In the genomic region with DNA sequence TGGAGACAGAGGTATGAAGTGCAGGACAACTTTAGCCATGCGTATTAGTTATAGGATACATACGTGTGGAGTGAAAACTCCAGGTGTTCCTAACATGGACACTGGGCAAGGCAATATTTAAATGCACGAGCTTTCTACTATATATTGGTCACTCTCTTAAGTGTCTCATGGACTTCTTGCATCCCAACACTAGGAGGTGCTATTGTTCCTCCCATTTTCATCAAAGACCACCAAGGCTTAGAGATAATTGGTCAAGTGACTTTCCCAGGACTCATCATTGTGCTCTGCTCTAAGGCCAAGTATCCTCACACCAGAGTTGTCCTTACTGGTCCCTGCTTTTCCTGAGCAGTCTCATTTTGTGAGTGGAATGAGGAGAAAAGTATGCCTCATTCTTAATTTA, we compare ENCODE assay signal across 14 mouse cellular contexts. TPM values are rescaled to one million over a fixed set of nuclear protein-coding genes. Genes with fewer than 3 reads are reported as not detected.
DNase-seq lines count a peak whose midpoint lies in the region; ATAC-seq and TF ChIP-seq lines count a peak whose summit lies in the region.
"Had no signal": no experiment of that assay in that cellular context is flagged by ENCODE, and none has a peak within 500 bp of the region (broad histone marks: within the 10 kb centered on the region; RNA-seq: fewer than 3 reads in every experiment).

No protein-coding gene starts in this region.

- H3K9ac ChIP-seq in heart, adult 2 months (ENCODE audit: low read depth, low read length): no peak overlapping the region
- H3K9ac ChIP-seq in heart, embryonic 12.5 days: no peak overlapping the region
- H3K9ac ChIP-seq in midbrain, embryonic 14.5 days (replicated peaks; ENCODE audit: low read length): no peak overlapping the region
- H3K9ac ChIP-seq in midbrain, embryonic 16.5 days (ENCODE audit: low read depth, low read length): no peak overlapping the region
- H3K9ac ChIP-seq: embryonic facial prominence, embryonic 12.5 days; hindbrain, embryonic 13.5 days; kidney, embryonic 15.5 days had no signal

- H3K27me3 ChIP-seq in heart, adult 2 months (ENCODE audit: control insufficient read depth, insufficient read depth, low read length): no peaks in the 10 kb centered on the region
- no peaks in the 10 kb centered on the region for H3K27me3 ChIP-seq in heart, embryonic 12.5 days (replicated peaks)
- H3K27me3 ChIP-seq in midbrain, embryonic 14.5 days (ENCODE audit: control insufficient read depth, insufficient read depth, low read length): no peaks in the 10 kb centered on the region
- no peaks in the 10 kb centered on the region for H3K27me3 ChIP-seq in midbrain, embryonic 16.5 days (ENCODE audit: control insufficient read depth, insufficient read depth, low read depth, low read length)
- H3K27me3 ChIP-seq in splenic B cell, adult 2 months (ENCODE audit: control insufficient read depth, insufficient read depth, low read length, poor library complexity, severe bottlenecking): no peaks in the 10 kb centered on the region
- H3K27me3 ChIP-seq: embryonic facial prominence, embryonic 12.5 days; hindbrain, embryonic 13.5 days had no signal

- no peak for TF ChIP-seq POLR2A in heart, adult 2 months (IDR thresholded peaks at IDR 0.05; ENCODE audit: insufficient read depth, low read depth, low read length)
- TF ChIP-seq POLR2A in brain, embryonic 14.5 days (IDR thresholded peaks at IDR 0.05; ENCODE audit: borderline replicate concordance, extremely low read depth, insufficient read depth, insufficient read length, poor library complexity, severe bottlenecking): no peak

- no peaks in the 10 kb centered on the region; the same call in 1 of the 2 replicates for H3K9me3 ChIP-seq in heart, embryonic 12.5 days (replicated peaks)
- H3K9me3 ChIP-seq in midbrain, embryonic 14.5 days (ENCODE audit: control insufficient read depth, low read length): no peaks in the 10 kb centered on the region
- no peaks in the 10 kb centered on the region for H3K9me3 ChIP-seq in midbrain, embryonic 16.5 days (replicated peaks; ENCODE audit: control insufficient read depth, low read length, poor library complexity, severe bottlenecking)
- H3K9me3 ChIP-seq: embryonic facial prominence, embryonic 12.5 days; heart, embryonic 10.5 days; hindbrain, embryonic 13.5 days; kidney, embryonic 15.5 days had no signal

- no peaks in the 10 kb centered on the region for H3K4me1 ChIP-seq in heart, adult 2 months (ENCODE audit: control insufficient read depth, insufficient read depth, low read length)
- H3K4me1 ChIP-seq in heart, embryonic 12.5 days (replicated peaks): no peaks in the 10 kb centered on the region
- no peaks in the 10 kb centered on the region for H3K4me1 ChIP-seq in midbrain, embryonic 14.5 days (ENCODE audit: control insufficient read depth, insufficient read depth, low read length)
- H3K4me1 ChIP-seq in midbrain, embryonic 16.5 days (ENCODE audit: control insufficient read depth, insufficient read depth, low read length): no peaks in the 10 kb centered on the region
- H3K4me1 ChIP-seq: embryonic facial prominence, embryonic 12.5 days; heart, embryonic 10.5 days; hindbrain, embryonic 13.5 days; kidney, embryonic 15.5 days had no signal

- intact Hi-C loops in heart, adult 2 months (cut with DNase I): no loop called here

- H3K4me2 ChIP-seq in heart, embryonic 12.5 days: no peak overlapping the region
- no peak overlapping the region for H3K4me2 ChIP-seq in midbrain, embryonic 14.5 days (ENCODE audit: low read length)
- no peak overlapping the region for H3K4me2 ChIP-seq in midbrain, embryonic 16.5 days (ENCODE audit: low read length)
- H3K4me2 ChIP-seq: embryonic facial prominence, embryonic 12.5 days; hindbrain, embryonic 13.5 days; kidney, embryonic 15.5 days had no signal

- peak; percentile 33 for TF ChIP-seq CTCF in heart, adult 2 months (IDR thresholded peaks at IDR 0.05)
- TF ChIP-seq CTCF in brain, embryonic 14.5 days (IDR thresholded peaks at IDR 0.05; ENCODE audit: borderline replicate concordance, extremely low read depth, insufficient read depth, insufficient read length): no peak; the same call in 1 of the 2 replicates

- H3K36me3 ChIP-seq in heart, adult 2 months (ENCODE audit: control insufficient read depth, insufficient read depth, low read length): no peaks in the 10 kb centered on the region
- no peaks in the 10 kb centered on the region for H3K36me3 ChIP-seq in heart, embryonic 12.5 days
- H3K36me3 ChIP-seq in midbrain, embryonic 14.5 days (ENCODE audit: control insufficient read depth, insufficient read depth, low read length): no peaks in the 10 kb centered on the region
- no peaks in the 10 kb centered on the region for H3K36me3 ChIP-seq in midbrain, embryonic 16.5 days (ENCODE audit: control insufficient read depth, insufficient read depth, low read length)
- H3K36me3 ChIP-seq in splenic B cell, adult 2 months (ENCODE audit: control insufficient read depth, insufficient read depth, low read length, poor library complexity, severe bottlenecking): no peaks in the 10 kb centered on the region
- H3K36me3 ChIP-seq: embryonic facial prominence, embryonic 12.5 days; heart, embryonic 10.5 days; hindbrain, embryonic 13.5 days; kidney, embryonic 15.5 days had no signal

- ATAC-seq in heart, embryonic 12.5 days (ENCODE audit: insufficient number of reproducible peaks, low FRiP score): no peak
- no peak for ATAC-seq in midbrain, embryonic 14.5 days (ENCODE audit: low FRiP score, low TSS enrichment)
- no peak for ATAC-seq in midbrain, embryonic 16.5 days

- WGBS in heart, adult 2 months: 67% methylated on average over 3 of the region's 3 CpGs
- WGBS in heart, embryonic 12.5 days: 66% methylated on average over 3 of the region's 3 CpGs
- WGBS in midbrain, embryonic 14.5 days: 86% methylated on average over 3 of the region's 3 CpGs
- WGBS in midbrain, embryonic 16.5 days: 73% methylated on average over 3 of the region's 3 CpGs

- H3K4me3 ChIP-seq in heart, adult 2 months: no peak overlapping the region
- H3K4me3 ChIP-seq in heart, embryonic 12.5 days: no peak overlapping the region
- H3K4me3 ChIP-seq in midbrain, embryonic 14.5 days (replicated peaks; ENCODE audit: low read depth, low read length): no peak overlapping the region
- H3K4me3 ChIP-seq in midbrain, embryonic 16.5 days (ENCODE audit: low read depth, low read length): no peak overlapping the region
- H3K4me3 ChIP-seq: embryonic facial prominence, embryonic 12.5 days; heart, embryonic 10.5 days; hindbrain, embryonic 13.5 days; kidney, embryonic 15.5 days had no signal

- H3K27ac ChIP-seq in heart, adult 2 months: no peak overlapping the region
- H3K27ac ChIP-seq in heart, embryonic 12.5 days (ENCODE audit: poor library complexity, severe bottlenecking): no peak overlapping the region
- H3K27ac ChIP-seq in midbrain, embryonic 14.5 days (replicated peaks; ENCODE audit: low read depth, low read length): no peak overlapping the region
- H3K27ac ChIP-seq in midbrain, embryonic 16.5 days (ENCODE audit: low read length): no peak overlapping the region
- H3K27ac ChIP-seq: embryonic facial prominence, embryonic 12.5 days; heart, embryonic 10.5 days; hindbrain, embryonic 13.5 days; kidney, embryonic 15.5 days had no signal

- TF ChIP-seq EP300 in heart, adult 2 months (IDR thresholded peaks at IDR 0.05; ENCODE audit: insufficient read depth, low read depth, low read length): no peak

- DNase-seq in heart, adult 2 months: no peak
- peak; percentile 11 for DNase-seq in midbrain, embryonic 14.5 days
- peak; percentile 31 for DNase-seq in brain, embryonic 14.5 days (ENCODE audit: low read depth)
- peak; percentile 12 for DNase-seq in splenic B cell, adult 2 months (ENCODE audit: low read depth, low spot score)
- no peak for DNase-seq in left cerebral cortex, adult 11 months (ENCODE audit: low spot score)
- DNase-seq in testis, postnatal 14 days (ENCODE audit: low spot score): no peak
- DNase-seq: adrenal gland, adult 2 months; thymus, adult 18-20 months had no signal

- no peaks in the 10 kb centered on the region for H3K79me2 ChIP-seq in heart, adult 2 months (replicated peaks; ENCODE audit: control insufficient read depth, insufficient read depth, low read length)

RNA-seq across cellular contexts. Expression of gene Ghitm, which starts 39.4 kb away (rescaled TPM):
- 100 to 1,000 TPM; 604 to 677 TPM for total RNA-seq in heart, adult 2 months (2021)
- polyA plus RNA-seq in heart, adult 2 months (2012; rRNA removed): 328 and 496 TPM in 2 replicates
- polyA plus RNA-seq in heart, embryonic 12.5 days (2016; fragmentation: Nextera tagmentation; extraction: Ambion mirVana): 366 and 371 TPM in 2 replicates
- polyA plus RNA-seq in midbrain, embryonic 14.5 days (2014; fragmentation: Nextera tagmentation; extraction: Ambion mirVana): 157 and 197 TPM in 2 replicates
- polyA plus RNA-seq in midbrain, embryonic 16.5 days (2015; fragmentation: Nextera tagmentation; extraction: Ambion mirVana): 189 and 197 TPM in 2 replicates
- polyA plus RNA-seq in brain, embryonic 14.5 days (2012; rRNA removed): 78.0 and 81.1 TPM in 2 replicates

Comparison
In these comparisons a context has a peak if more than half of its experiments do, and no peak if none do; other contexts are left out.
1. DNase-seq: peak in midbrain, embryonic 14.5 days (single experiment), brain, embryonic 14.5 days (single experiment) and splenic B cell, adult 2 months (single experiment); none in heart, adult 2 months (0 of 2), left cerebral cortex, adult 11 months (single experiment) and testis, postnatal 14 days (single experiment).